Mouse (Mus musculus) erythroblast, adult 5-6 weeks (primary cell): ENCODE measurements around the gene Bcl7a. TPM values are rescaled to one million over a fixed set of nuclear protein-coding genes. Genes with fewer than 3 reads are reported as not detected.
A peak's percentile ranks its signal among the peaks of the same experiment; 100 is the strongest.

Source experiments
- ATAC-seq: replicated peaks from 2 replicates; pipeline ENCODE4 v1.8.0; 2016; ENCODE audit warnings: moderate number of reproducible peaks, mild to moderate bottlenecking, moderate TSS enrichment, inconsistent platforms; ENCODE audit not compliant: poor library complexity, low FRiP score, severe bottlenecking
- total RNA-seq, 2 experiments: library from RNA; stranded (forward) in 1 of 2; stranded (reverse) in 1 of 2; fragments of 150-400 nt in 1 of 2; fragments of 200-764, 138-1000 nt in 1 of 2; gene quantifications; 2 replicates each; pipeline versions ENCODE4 v1.2.3 to v1.2.4; 2015 to 2017; ENCODE audit warnings: low replicate concordance in 2 of 2

Bcl7a gene
- total RNA-seq, 2 experiments from 2014 or later: 3.1 to 8.3 TPM

DNA sequence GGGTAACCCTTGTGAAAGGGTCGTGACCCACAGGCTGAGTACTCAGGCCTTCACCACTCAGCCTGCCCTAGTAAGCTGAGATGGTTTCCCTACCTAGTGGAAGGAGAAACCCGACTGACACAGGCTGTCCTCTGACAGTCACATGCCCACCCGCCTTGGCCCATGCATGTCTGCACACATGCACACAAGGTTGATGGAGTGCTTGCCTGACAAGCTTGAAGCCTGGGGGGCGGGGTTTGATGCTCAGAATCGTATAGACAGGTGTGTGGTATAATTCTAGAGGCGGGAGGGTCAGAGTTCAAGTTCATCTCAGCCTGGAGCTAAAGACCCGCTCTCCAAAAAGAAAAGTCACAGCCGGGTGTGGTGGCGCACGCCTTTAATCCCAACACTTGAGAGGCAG lies 31.6 kb downstream of the Bcl7a start:
- no peak for ATAC-seq

DNA sequence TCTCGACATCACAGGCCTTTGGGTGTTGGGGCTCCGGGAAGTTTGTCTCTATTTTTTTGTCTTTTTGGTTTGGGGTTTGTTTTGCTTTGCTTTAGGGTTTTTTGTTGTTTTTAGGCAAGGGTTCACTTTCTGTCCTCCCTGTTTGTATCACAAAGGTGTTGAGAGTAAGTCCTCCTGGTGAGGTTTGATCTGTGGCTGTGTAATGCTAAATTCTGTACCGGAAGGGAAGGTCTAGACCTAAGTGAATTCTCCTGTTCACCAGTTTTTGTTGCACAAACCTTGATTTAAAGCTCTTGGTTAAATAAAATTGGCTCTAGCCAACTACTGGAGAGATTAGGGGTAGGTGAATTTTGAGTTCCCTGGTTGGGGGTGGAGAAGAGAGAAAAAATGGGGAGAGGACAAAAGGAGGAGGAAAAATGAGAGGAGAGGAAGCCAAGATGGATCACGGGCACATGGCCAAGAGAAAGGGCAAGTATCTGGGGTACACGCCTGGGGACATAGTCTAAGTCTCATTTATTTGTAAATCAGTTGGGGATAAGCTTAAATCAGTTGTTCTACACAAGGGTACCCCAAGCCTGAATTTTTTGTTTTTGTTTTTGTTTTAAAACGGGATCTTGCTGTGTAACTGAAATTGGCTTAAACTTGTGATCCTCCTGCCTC lies 32.3 kb downstream of the Bcl7a start:
- no peak for ATAC-seq

DNA sequence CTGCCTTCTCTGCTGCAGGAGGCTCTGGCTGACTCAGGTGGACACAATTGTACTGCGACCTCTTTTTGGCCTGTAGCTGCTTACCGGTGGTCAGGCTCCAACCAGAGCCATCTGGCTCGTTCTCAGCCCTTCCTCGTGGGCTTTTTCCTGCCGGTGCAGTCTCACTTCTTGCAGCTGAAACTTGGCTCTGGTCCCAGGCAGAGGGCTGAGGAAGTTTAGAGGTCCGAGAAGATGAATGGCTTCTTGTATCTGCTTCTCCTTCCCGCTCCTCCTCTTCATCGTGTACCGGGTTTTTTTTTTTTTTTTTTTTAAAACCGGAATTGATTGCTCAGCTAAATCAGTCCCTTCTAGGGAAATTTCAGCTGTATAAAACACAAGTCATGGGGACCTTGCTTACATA lies 32.9 kb downstream of the Bcl7a start:
- ATAC-seq: no peak

DNA sequence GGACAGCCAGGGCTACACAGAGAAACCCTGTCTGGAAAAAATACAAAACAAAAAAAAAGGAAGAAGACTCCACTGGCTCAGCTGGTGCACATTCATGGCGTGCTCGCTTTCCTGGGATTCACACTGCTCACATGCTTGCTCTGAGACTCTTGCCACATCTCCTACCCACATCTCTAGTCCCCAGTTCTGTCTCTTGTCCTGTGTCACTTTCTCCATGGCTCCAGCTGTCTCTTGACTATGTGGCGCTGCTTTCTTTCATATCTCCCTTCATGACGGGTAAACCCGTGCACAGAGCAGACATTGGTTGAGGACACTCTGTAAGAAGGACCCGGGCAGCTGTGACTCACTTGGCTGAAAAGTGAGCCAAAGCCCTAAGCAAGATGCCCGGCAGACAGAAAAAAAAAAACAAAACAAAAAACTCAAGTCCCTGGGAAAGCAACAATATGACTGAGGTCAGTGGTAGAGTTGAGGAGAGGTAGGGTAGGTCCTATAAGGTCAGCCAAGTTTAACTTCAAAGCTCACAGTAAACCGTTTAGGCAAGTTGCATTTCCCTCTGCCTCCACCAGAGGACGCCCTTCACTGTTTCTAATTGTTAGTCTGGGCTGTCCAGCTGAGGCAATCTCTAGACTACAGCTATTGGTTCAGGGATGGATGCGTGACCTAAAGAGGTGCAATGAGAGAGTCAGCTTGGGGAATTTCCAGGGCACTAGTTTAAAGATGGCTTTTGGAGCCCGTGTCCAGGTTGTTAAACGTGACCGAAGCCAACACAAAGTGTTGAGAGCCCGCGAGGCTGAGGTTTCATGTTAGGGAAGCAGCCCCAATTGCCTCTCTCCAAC lies 33.7 kb downstream of the Bcl7a start:
- ATAC-seq: peak; percentile 65; the same call in 1 of the 2 replicates

DNA sequence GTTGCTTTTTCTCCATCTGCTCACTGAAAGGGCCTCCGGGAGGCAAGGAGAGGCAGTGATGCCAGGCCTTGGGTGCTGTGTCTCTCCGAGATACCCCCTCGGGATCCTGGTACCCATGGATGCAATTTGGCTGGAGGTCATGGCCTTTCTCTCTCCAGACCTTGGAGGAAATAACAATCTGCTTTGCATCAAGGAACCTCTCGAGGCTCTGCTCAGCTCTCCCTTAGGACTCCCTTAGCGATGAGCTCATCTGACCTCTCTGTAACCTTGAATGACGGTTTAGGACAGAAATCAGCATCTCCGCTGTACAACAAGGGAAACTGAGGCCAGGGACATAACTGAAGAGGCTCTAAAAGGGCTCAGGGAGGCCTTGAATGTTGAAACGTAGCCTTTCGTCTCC lies 35.1 kb downstream of the Bcl7a start:
- ATAC-seq: no peak

DNA sequence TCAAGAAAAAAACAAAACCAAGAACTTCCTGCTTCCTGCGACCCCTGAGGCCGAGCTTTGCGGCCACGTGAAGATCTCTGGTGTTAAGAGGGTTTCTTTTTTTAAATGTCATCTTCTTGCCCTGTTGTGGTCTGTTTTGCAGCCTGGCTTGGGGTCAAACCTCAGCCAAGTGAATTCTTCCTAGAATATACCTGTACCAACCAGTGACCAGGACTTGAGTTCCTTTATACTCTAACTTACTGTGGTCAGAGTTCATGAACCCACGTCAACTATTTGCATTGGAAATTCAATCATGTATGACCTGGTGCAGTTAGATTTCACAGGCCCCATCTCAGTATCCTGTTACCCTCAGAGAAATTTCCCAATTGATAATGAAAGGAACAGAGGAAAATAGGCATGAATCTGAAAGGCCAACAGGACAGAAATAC lies 35.9 kb downstream of the Bcl7a start:
- no peak for ATAC-seq

DNA sequence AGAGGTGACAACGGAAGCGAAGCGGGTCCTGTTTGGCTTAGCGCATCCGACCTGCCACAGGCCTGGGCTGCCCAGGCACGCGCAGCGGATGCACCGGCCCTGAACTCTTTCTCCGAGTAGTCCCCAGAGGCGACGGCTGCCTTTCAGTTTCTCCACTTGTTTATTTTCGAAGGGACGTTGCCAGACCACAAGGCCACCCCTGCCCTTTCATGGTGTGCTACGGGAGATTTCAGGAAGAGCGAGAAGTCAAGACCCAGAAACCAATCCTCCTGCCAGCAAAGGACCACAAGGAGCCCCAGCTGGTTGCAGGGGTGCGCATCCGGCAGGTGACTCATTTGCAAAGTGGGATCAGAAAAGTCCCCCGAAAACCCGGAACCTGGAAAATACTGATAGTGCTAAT lies 38.3 kb downstream of the Bcl7a start:
- no peak for ATAC-seq

DNA sequence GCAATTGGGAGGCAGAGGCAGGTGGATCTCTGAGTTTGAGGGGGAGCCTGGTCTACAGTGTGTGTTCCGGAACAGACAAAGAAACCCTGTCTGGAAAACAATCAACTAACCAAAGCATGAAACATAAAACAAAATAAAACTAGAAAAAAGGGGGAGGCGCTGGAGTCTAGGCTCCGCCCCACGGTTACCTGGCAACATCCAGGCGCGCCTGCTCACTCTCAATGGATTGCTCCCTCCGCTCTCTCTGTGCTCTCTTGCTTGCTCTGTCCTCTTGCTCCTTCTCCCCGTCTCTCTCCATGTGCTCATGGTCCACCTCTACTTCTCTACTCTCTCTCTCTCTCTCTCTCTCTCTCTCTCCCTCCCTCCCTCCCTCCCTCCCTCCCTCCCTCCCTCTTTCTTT lies 39.1 kb downstream of the Bcl7a start:
- ATAC-seq: no peak

DNA sequence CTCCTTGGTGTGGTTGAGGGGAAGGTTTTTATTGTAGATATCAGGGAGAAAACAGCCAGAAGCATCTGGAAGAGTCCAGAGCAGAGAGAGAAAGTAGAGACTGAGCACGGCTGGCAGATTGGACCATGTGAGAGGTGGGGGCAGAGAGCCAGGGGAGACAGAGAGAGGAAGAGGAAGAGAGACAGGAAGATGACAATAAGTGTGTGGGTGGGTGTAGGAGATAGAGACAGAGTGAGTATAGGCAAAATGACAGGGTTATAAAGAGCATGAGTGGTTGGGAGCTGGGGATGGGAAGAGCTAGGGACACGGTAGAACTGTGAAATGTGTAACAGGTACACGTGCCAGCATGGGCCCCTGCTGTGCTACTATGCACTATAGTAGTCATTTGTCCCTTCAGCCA lies 44.8 kb downstream of the Bcl7a start:
- ATAC-seq: no peak

DNA sequence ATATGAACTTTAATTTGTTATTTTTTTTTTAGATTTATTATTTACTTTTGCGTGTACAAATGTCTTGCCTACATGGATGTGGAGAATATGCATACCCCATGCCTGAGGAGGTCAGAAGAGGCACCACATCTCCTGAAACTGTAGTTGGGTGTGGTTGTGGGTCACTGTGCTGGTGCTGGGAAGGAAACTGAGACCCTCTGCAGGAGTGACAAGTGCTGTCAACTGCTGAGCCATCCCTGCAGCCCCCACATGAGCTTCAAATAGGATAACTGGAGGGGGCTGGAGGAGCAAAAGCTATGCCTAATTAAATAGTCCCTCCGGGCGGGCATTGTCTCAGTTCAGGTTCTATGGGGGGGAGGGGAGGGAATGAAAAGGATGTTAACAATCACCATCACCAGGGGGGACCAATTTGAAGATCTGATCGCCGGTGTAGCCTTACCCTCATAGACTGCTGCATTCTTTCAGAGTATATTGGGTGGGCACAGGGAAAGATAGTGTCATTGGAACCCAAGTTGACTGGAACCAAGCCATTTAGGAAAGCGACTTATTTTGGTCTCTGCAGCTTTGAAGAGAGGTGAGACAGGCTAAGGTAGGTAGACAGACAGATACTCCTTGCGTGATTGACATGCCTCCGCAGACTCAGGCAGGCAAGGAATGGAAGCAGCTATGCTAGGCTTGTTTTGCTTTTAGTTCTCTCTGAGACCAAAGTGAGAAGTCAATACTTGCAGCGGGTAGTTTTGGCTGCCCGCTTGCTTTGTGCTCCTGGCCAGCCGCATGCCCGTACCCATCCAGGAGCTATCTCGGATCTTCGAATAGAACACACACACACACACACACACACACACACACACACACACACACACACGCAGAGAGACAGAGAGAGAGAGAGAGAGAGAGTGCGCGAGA lies 47.2 kb downstream of the Bcl7a start:
- ATAC-seq: no peak

DNA sequence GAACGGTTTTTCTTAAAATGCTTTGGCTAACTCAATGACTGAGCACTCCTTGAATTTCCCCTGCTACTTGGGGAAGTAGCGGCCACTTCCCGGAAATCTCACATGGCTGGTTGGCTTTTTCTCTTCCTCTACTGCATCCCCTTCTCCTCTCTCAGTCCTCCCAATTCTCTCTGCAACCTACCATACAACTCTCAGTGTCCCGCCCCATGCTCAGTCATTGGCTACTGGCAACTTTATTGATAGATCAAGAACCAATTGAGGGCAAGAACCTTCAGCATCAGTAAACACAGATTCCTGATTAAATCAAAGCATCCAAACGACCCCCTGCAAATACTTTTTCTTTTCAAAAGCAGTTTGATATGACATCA lies 47.8 kb downstream of the Bcl7a start:
- no peak for ATAC-seq

DNA sequence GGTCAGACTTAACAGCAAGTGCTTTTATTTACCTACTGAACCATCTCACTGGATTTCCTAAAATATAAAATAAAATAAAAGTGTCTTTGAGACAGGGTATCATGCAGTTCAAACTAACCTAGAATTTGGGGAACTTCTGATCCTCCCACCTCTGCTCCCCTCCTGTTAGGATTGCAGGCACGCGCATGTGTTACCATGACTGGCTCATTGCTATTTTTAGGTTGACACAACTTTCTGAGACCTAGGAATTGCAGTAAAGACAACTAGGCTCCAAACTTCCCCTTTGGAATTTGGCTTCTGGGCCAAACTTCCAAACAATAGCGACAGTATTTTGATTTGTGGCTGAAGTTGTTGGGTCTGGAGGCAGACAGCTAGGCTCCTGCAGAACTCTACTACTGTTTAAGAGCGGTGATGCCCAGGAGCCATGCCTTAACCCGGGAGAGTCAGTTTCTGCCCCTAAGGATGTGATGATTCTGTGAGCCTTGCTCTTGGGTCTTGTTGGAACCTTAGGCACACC lies 50.2 kb downstream of the Bcl7a start:
- ATAC-seq: no peak

DNA sequence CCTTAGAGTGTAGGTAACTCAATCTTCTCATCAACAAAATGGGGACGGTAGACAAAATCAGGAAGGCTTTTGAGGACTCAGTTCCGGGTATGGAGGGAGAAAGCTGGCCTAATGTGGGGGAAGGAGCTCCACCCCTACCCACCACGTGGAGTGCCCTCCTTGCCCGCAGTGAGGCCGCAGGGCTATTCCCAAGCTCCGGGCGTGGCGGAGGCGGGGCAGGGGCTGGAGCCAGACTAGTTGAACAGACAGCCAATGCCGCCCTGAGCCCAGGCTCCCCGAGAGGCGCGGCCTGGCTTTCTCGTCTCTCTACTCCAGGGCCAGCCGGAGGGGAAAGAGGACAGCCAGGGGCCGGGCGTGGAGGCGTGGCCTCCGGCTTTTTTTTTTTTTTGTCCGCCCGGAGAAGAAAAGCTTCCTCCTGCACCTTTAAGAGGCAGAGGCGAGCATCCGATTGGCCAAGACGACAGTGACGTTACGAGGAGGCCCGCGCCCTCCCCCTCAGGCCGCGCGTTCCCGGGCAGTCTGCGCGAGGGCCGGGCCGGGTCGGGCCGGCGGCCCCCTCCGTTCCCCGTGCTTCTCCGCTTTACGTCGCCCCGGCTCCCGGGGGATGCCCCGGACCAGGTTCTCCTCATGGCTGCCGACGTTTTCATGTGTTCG lies 50.8 kb downstream of the Bcl7a start, which contains the start of gene Mlxip:
Mlxip (plus strand) TSS at position 496 of the 654 bp plus-strand sequence.
- peak; percentile 88 for ATAC-seq

DNA sequence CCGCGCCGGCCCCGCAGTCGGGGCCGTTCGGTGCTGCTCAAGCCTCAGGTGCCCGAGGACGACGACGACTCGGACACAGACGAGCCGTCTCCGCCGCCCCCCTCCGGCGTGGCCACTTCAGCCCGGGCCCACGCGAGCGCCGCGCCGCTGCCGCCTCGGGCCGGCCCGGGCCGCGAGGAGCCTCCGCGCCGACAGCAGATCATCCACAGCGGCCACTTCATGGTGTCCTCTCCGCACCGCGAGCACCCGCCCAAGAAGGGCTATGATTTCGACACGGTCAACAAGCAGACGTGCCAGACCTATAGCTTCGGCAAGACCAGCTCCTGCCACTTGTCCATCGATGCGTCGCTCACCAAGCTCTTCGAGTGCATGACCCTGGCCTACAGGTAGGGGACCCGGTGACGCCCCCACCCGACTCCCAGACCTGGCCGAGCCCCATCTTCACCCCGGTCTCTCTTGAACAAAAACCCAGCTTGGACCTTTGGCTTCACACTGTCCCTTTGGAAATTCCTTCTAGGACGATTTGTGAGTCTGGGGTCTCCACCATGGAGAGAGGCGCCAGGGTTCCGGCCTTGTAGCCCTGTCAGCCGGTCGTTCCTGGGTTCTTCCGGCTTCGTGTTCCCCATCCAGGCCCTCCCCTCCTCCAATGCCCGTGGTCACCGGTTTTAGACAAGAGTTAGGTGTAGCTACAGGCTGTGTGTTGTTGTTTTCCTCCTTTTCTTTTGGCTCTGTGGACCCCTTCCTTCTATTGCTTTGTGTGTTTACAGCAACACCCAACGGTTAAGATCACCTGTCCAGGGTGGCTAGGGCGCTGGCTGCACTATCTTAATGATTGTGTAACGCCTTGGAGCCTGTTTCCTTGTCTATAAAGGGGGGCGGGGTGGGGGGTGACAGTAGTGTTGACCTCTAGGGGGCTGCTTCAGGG lies 51.6 kb downstream of the Bcl7a start:
- 0 out of 2 replicates have a peak, but pooled peaks have one; percentile 34 for ATAC-seq

DNA sequence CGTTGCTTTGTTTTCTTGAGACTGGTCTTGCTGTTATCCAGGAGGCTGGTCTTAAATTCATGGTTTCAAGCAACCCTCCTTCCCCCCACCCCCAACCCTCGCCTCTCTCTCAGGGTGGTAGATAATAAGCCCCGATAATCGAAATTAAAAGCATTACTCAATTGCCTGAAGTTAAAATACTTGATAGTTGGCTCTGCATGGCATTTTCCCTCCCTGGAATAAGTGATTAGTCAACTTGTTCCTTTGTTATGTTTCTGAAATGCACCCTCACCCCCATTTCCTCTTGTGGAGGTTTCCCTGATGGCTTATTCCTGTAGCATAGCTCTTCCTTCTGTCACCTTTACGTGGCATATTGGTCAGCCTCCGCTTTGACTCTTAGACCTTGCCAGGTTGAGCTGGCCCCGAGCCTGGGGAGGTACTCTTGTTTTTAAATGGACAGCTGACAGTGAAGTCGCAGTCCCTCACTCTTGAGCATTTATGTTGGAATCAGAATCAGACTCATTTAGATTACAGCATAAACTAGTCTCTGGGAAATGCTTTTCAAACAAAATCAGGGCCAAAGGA lies 53.3 kb downstream of the Bcl7a start:
- no peak for ATAC-seq

DNA sequence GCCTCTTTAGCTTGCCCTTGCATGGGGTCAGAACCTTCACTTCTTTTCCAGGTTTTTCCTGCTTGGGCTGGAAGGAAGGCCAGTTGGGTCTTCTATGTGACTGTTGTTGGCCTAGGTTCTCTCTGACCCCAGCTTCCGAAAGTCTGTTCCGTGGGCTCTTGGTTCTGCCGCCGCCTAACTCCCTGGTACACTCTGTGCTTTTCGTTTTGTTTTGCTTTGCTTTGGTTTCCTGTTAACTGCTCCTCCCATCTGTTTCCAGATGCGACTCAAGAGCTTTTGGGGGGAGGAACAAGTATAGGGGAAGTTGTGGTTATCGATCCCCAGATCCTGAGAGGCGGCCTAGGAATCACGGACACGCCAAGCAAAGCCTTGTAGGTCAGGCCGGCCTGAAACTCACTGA lies 54.2 kb downstream of the Bcl7a start:
- ATAC-seq: no peak

DNA sequence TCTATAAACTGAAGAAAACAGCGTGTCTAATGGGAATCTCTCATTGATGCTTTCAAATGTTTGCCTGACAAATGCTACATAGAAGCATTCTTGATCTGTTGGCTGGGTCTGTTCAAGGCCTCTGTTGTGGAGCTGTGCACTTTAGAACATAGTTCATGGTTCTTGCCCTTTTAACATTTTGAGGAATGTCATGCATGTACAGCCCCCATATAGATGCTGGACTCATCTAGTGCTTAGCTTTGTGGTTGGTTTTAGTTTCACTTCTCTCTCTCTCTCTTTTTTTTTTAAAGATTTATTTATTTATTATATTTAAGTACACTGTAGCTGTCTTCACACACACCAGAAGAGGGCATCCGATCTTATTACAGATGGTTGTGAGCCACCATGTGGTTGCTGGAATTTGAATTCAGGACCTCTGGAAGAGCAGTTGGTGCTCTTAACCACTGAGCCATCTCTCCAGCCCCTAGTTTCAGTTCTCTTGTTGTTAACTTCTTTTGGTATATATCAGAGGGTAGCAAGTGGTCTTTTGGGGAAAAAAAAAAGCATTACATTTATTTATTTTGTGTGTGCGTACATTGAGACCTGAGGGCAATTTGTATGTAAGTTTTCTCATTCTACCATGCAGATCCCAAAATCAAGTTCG lies 55.3 kb downstream of the Bcl7a start:
- no peak for ATAC-seq

DNA sequence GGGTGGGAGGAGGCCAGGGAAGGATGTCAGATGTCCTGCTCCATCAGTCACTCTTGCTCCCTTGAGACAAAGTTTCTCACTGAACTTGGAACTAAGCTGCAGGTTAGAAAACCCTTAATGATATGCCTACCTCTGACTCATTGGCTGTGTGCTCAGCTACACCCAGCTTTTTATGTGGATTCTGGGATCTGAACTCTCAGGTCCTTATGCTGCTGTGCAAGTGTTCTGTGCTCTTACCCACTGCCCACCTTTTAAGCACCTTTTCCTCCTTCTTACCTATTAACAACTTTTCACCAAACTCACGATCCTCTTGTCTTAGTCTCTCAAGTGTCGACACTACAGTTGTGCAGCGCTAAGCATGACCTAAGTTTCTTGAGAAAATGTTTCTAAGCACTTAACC lies 60.8 kb downstream of the Bcl7a start:
- no peak for ATAC-seq
